Mouse (Mus musculus): Measurements from ENCODE around the gene Sowahb.

- TF ChIP-seq CTCF (IDR thresholded peaks at IDR 0.05; ENCODE audit: insufficient read depth, low read length) (no peak), POLR2A (IDR thresholded peaks at IDR 0.05; ENCODE audit: borderline replicate concordance, extremely low read depth, low read depth, low read length) (no peak)
Observed at GRCm38 (mm10) chr5:93042031-93042430, 2.8 kb downstream of the Sowahb start.

All from lung, adult 2 months (tissue).